Mouse (Mus musculus) intestine, embryonic 14.5 days (tissue): ENCODE data around the gene Nat8f5. TPM values are rescaled to one million over a fixed set of nuclear protein-coding genes. Genes with fewer than 3 reads are reported as not detected.
"Not testable (repeated sequence)": the region's sequence is repeated elsewhere in the genome, so short reads cannot be mapped to it uniquely, and the experiment has no call there.

Experiments
- ATAC-seq: fragments of 200-750 bp; cut with Nextera tagmentation; replicated peaks from 2 replicates; pipeline ENCODE4 v1.8.0; 2017; ENCODE audit warnings: low read depth, moderate number of reproducible peaks, moderate TSS enrichment, moderate library complexity; ENCODE audit not compliant: low FRiP score, low TSS enrichment
- DNase-seq: peaks from one replicate; pipeline ENCODE4 v3.0.0-alpha.2; 2018; ENCODE audit warnings: low spot score
- H3K27ac ChIP-seq: fragments of 300-500 bp; sonication (generic); 2 replicates; pipeline ENCODE4 v1.5.1; 2014; ENCODE audit warnings: low read depth, mild to moderate bottlenecking, control low read depth
- H3K27me3 ChIP-seq: fragments of 300-500 bp; sonication (generic); replicated peaks from 2 replicates; pipeline ENCODE4 v1.6.1; 2014; ENCODE audit warnings: low read length, control low read depth; ENCODE audit not compliant: control insufficient read depth, insufficient read depth
- H3K36me3 ChIP-seq: fragments of 300-500 bp; sonication (generic); 2 replicates; pipeline ENCODE4 v1.6.1; 2014; ENCODE audit warnings: low read length, control low read depth; ENCODE audit not compliant: control insufficient read depth, insufficient read depth
- H3K4me1 ChIP-seq: fragments of 300-500 bp; sonication (generic); replicated peaks from 2 replicates; pipeline ENCODE4 v1.6.1; 2014; ENCODE audit warnings: low read length, control low read depth, mixed read lengths; ENCODE audit not compliant: control insufficient read depth, insufficient read depth
- H3K4me2 ChIP-seq: fragments of 300-500 bp; sonication (generic); 2 replicates; pipeline ENCODE4 v1.6.1; 2014; ENCODE audit warnings: low read length
- H3K4me3 ChIP-seq: fragments of 300-500 bp; sonication (generic); 2 replicates; pipeline ENCODE4 v1.5.1; 2014; ENCODE audit warnings: low read depth, low read length, control low read depth, mixed read lengths
- H3K9ac ChIP-seq: fragments of 300-500 bp; sonication (generic); 2 replicates; pipeline ENCODE4 v1.6.1; 2014; ENCODE audit warnings: mild to moderate bottlenecking, low read length
- H3K9me3 ChIP-seq: fragments of 300-500 bp; sonication (generic); 2 replicates; pipeline ENCODE4 v1.6.1; 2016; ENCODE audit warnings: low read length, control low read depth; ENCODE audit not compliant: control insufficient read depth
- WGBS: fragments of 180-500 bp; shearing (Covaris S2); extraction: QIAGEN DNeasy Blood & Tissue Kit; methylation state at CpG from one replicate; pipeline ENCODE4 v1.1.7; 2014; 5-methylcytosine and 5-hydroxymethylcytosine counted together
- polyA plus RNA-seq: library from polyadenylated mRNA; unstranded; fragments of >200 nt; fragmentation: Nextera tagmentation; extraction: Ambion mirVana; gene quantifications from 2 replicates; pipeline ENCODE4 v1.2.1, GENCODE M21; 2014

The Nat8f5 gene
- polyA plus RNA-seq, result not detected in 2 replicates

DNA sequence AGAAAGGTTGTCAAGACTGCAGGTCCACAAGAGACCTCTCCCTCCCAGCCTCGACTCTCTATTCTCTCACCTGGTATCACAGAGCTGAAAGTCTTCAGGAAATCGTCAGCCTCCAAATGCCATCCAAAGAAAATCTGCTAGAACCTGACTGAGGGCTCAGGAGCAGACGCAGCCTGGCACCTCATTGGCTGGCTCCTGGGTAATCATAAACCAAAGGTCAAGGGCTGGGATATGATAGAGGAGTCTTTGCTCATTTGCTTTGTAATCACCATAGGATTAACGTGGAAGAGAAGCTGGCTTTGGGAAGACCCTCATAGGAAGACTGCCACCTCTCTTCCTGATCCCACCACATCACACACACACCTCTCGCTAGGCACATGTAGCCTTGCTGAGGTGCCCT is at the start of gene Nat8f5, which contains the start of gene Nat8f6:
TSS of gene Nat8f5 (minus strand) at position 136 of the 400 bp plus-strand sequence.
TSS of gene Nat8f6 (minus strand) at position 118 of the 400 bp plus-strand sequence.
- Histone ChIP-seq H3K27ac (no peak within 1 kb of the TSS), H3K4me3 (no peak within 1 kb of the TSS), H3K9ac (no peak within 1 kb of the TSS), H3K4me1 (no peaks in the 10 kb centered on the region), H3K9me3 (0 out of 2 replicates have a peak, but pooled peaks cover 3% of the 10 kb centered on the region), H3K4me2 (no peak within 1 kb of the TSS), H3K36me3 (no peaks in the 10 kb centered on the region), H3K27me3 (no peaks in the 10 kb centered on the region)
- DNase-seq (no peak), ATAC-seq (no peak)
- WGBS, result 84% methylated on average over 5 of the region's 5 CpGs

GRCm38 (mm10) chr6:85869006-85869405 is 48.2 kb upstream of the Nat8f5 start, which contains the start of gene Nat8f2:
TSS of gene Nat8f2 (minus strand) at chr6:85869158.
- H3K36me3 ChIP-seq, H3K4me2 ChIP-seq, DNase-seq, H3K27me3 ChIP-seq, H3K4me1 ChIP-seq, H3K4me3 ChIP-seq, H3K9ac ChIP-seq, H3K9me3 ChIP-seq, ATAC-seq, H3K27ac ChIP-seq: not testable (repeated sequence)
- WGBS, result 68% methylated on average over 5 of the region's 5 CpGs

DNA sequence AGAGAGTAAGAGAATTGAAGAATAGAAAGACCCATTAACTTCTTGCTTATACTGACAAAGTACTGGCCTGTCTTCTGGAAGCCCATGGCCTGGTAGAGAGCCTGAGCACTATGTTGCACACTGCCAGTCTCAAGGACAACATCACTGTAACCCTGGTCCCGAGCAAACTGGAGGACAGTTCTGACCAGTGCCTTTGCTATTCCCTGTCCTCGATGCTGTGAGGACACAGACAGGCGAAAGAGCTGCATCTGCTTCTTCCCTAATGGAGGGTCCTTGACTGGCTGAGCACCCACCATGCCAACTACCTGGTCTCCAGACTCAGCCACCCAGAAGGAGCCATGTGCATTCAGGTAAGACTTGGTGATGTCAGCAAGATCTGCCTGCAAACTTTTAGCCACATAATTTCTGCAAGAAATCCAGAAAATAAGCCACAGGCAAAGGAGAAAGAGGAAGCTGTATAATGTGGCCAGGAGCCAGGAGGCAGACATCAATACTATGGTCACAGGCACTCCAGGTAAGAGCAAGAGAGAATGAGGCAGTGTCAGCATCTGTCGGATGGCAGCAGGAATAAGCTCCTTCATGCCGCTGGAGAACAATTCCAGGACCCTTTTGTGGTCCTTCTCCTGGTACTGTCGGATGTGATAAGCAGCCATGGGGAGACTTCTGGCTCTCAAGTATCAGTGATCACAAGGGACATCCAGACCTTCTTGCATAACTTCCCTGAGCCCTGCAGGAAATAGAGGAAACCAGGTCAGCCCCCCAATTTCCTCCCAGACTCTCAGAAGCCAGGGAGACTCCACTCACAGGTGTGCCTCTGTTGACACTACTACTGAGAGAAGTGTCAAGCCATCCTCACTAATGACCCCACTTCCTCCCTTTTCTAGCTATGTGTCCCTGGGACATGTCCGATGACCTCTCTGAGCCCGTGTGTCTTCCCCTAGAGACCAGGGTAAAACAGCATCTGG is 47.2 kb upstream of the Nat8f5 start:
- WGBS, result 80% methylated on average over 8 of the region's 8 CpGs
- H3K4me2 ChIP-seq, result no peak overlapping the region
- no peaks in the 10 kb centered on the region for H3K36me3 ChIP-seq
- no peak overlapping the region for H3K4me3 ChIP-seq
- no peaks in the 10 kb centered on the region for H3K4me1 ChIP-seq
- H3K9ac ChIP-seq, result no peak overlapping the region
- H3K27me3 ChIP-seq, result no peaks in the 10 kb centered on the region
- H3K27ac ChIP-seq, result no peak overlapping the region
- H3K9me3 ChIP-seq, result no peaks in the 10 kb centered on the region
- DNase-seq (no peak), ATAC-seq (no peak)

GRCm38 (mm10) chr6:85866995-85867394 is 46.2 kb upstream of the Nat8f5 start:
- not testable (repeated sequence) for H3K9me3 ChIP-seq, DNase-seq, H3K27ac ChIP-seq, H3K4me3 ChIP-seq, ATAC-seq, H3K27me3 ChIP-seq, H3K36me3 ChIP-seq, H3K9ac ChIP-seq, H3K4me1 ChIP-seq, H3K4me2 ChIP-seq
- 87% methylated on average over 1 of the region's 1 CpGs for WGBS

DNA sequence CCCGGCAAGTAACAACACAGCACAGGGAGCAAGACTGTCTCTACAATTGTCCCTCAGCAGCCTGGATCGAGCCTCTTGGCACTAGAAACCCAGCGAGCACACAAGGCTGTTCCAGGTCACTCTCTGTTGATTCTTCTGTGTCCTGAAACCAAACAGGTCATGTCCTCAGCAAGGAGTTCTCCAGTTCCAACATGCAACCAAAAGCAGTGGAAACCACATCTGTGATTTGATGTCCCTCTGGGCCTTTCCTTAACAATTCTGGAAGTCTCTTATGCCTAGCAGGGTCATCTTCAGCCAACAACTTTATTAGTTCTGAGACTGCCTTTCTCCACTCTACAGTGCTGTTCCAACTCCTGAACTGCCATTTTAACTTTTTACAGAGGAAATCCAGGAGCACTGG is 45.4 kb upstream of the Nat8f5 start:
- DNase-seq, H3K4me3 ChIP-seq, H3K36me3 ChIP-seq, H3K4me2 ChIP-seq, ATAC-seq, H3K4me1 ChIP-seq, H3K9ac ChIP-seq, H3K27me3 ChIP-seq, H3K27ac ChIP-seq, H3K9me3 ChIP-seq: not testable (repeated sequence)
- 86% methylated on average over 3 of the region's 3 CpGs for WGBS

GRCm38 (mm10) chr6:85864900-85865639 is 44.3 kb upstream of the Nat8f5 start:
- not testable (repeated sequence) for H3K4me3 ChIP-seq, ATAC-seq, H3K9ac ChIP-seq, H3K9me3 ChIP-seq, DNase-seq, H3K4me2 ChIP-seq, H3K27me3 ChIP-seq, H3K36me3 ChIP-seq, H3K4me1 ChIP-seq, H3K27ac ChIP-seq
- WGBS, result 65% methylated on average over 6 of the region's 7 CpGs

DNA sequence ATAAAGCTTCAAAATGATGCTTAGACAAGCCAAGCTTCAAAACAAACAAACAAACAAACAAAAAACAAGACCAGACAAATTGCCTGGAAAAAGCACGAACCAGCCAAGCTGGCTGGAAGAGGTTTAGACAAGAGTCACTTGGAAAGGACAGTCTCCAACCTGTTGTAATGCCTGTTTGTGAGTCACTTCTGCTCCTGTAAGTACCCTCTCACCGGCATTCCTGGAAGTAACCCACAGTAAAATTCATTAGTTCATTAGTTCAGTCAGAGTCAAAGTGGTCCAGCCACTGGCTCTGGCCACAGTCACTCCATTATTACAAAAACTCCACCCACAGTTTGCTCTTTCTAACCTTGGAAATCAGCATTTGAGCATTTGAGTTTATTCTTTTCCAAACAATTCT is 43.1 kb upstream of the Nat8f5 start:
- Histone ChIP-seq H3K27me3 (no peaks in the 10 kb centered on the region), H3K9ac (no peak overlapping the region), H3K4me1 (no peaks in the 10 kb centered on the region), H3K4me2 (no peak overlapping the region), H3K9me3 (no peaks in the 10 kb centered on the region), H3K36me3 (no peaks in the 10 kb centered on the region), H3K4me3 (no peak overlapping the region), H3K27ac (no peak overlapping the region)
- DNase-seq, result no peak
- WGBS, result 88% methylated on average over 2 of the region's 2 CpGs
- no peak for ATAC-seq

GRCm38 (mm10) chr6:85863136-85863535 is 42.4 kb upstream of the Nat8f5 start:
- Histone ChIP-seq H3K36me3 (no peaks in the 10 kb centered on the region), H3K4me2 (no peak overlapping the region), H3K4me1 (no peaks in the 10 kb centered on the region), H3K9ac (no peak overlapping the region), H3K27ac (no peak overlapping the region), H3K9me3 (no peaks in the 10 kb centered on the region), H3K27me3 (no peaks in the 10 kb centered on the region), H3K4me3 (no peak overlapping the region)
- ATAC-seq (no peak), DNase-seq (no peak)
- WGBS, result 90% methylated on average over 2 of the region's 2 CpGs
